Mouse (Mus musculus) c-Kit-positive CD71-positive TER-119-positive erythroid progenitor cells, embryonic 14.5 days (primary cell): ENCODE results near the gene Mecom.

Experiments
- DNase-seq: peaks from one replicate; pipeline ENCODE4 v3.0.0-alpha.2; 2013; ENCODE audit warnings: low spot score

Gene Mecom

DNA sequence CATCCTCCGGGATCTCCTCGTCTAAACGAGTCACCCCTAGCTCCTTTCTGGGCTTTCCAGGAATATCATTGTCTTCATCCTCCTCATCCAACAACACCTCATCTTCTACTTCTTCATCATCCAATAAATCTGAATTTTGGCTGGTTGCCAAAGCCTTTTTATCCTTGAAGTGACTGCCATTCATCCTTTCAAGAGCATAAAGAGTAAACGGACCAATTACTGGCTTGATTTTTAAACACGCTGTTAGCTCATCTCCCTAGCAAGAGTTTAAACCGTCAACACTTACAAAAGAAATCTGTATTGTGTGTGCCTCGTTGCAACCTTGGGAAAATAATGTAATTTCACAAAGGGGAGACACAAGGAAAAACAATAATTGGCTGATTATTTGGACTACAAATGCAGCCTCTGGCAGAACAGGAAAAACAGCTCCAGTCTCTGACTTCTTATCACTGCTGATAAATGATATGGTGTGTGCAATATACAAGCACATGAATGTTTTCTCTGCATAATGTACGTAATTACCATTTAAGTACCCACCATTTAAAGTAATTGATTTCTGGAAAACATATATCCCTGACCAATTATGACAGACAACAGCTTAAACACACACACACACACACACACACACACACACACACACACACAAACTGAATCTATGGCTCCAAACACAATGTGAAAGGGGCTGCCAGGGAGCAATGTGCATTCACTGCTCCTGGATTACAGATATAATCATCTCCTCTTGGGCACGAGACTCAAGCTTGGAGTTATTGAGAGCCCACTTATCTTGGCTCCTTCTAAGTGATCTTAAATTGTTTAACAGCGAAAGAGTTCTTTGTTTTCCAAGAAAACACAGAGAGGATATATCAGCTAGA, 590.2 kb downstream of the Mecom start:
- DNase-seq, result no peak

DNA sequence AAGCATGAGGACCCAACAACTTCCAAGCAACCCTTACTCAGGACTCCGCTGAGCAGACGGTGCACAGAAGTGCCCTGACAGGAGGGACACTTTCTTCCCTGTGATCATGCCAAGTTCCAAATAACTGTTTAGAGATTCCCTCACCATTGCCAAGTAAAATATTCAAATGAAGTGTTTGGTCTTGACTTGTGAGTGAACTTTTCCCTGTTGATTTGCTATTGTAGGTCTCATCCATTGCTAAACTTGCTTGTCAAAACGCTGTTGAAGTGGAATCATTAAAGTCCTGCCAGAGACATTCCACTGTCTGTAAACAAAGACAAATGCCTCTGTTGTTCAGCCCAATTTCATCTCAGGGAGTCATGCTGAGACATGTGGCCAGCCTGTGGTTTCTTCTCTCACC, 594.5 kb downstream of the Mecom start:
- DNase-seq, result no peak

DNA sequence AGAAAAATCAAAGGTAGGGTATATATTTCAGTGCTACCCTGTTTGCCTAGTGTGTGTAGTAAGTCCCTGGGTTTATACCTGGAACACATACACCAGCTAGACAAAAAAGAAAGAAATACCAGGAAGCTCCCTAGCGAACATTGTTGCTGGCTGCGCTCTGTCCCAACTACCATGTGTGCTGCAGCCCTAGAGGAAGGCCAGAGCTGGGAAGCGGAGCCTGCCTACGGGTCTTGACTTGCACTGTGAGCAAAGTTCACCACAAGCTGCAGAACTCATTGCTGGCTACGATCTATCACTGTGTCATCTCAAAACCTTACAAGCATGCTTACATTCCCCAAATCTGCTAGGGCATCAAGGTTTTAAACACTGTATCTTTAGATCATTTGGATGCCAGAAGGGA, 597.0 kb downstream of the Mecom start:
- no peak for DNase-seq

DNA sequence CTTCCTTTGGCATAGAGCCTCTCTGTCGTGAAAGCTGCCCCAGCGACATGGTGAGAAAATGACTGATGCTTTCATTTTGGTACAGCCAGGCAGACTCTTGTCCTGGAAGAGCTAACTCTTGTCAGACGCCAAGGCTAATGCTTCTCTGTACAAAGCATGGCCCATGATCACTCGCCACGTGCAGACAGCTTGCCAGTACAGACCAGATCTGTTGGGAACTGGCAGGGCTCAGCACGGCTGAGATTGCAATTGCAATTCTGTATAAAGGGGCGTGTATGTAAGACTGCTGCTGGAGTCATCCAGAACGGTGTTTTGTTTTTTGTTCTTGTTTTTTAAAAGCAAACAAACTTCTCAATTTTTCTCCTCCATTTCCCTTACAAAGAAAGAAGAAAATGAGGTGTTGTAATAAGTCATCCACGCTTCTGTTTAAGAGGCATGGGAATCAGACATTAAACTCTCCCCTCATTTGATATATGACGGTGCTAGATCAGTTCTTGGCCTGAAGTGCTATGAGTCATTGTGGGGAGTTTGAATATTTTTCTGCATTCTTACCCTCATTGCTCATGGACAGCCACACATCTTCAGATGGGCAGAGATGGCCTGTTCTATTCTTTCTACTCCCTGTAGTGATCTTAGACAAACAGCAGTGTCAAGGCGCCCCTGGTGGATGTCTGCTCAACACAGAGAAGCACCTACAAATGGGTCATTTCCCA, 644.1 kb downstream of the Mecom start:
- DNase-seq, result no peak
